Mouse (Mus musculus): Measurements from ENCODE around the gene Mrpl28.
"Not testable (repeated sequence)": the region's sequence is repeated elsewhere in the genome, so short reads cannot be mapped to it uniquely, and the experiment has no call there.

The Mrpl28 gene

GRCm38 (mm10) chr17:26123267-26123684 lies at the start of gene Mrpl28:
Gene Mrpl28 (plus strand): TSS chr17:26123500.
- peak; percentile 94 for DNase-seq (ENCODE audit: low spot score)

- DNase-seq (ENCODE audit: low spot score) = no peak
These were observed 48.1 kb upstream of the Mrpl28 start for GRCm38 (mm10) chr17:26075246-26075645.

- DNase-seq (ENCODE audit: low spot score) = no peak
These were observed 44.4 kb upstream of the Mrpl28 start for GRCm38 (mm10) chr17:26078851-26079250.

- DNase-seq (ENCODE audit: low spot score) = no peak
These were observed 42.4 kb upstream of the Mrpl28 start for GRCm38 (mm10) chr17:26080867-26081266.

- no peak for DNase-seq (ENCODE audit: low spot score)
These were observed 36.2 kb upstream of the Mrpl28 start for GRCm38 (mm10) chr17:26087059-26087564.

DNA sequence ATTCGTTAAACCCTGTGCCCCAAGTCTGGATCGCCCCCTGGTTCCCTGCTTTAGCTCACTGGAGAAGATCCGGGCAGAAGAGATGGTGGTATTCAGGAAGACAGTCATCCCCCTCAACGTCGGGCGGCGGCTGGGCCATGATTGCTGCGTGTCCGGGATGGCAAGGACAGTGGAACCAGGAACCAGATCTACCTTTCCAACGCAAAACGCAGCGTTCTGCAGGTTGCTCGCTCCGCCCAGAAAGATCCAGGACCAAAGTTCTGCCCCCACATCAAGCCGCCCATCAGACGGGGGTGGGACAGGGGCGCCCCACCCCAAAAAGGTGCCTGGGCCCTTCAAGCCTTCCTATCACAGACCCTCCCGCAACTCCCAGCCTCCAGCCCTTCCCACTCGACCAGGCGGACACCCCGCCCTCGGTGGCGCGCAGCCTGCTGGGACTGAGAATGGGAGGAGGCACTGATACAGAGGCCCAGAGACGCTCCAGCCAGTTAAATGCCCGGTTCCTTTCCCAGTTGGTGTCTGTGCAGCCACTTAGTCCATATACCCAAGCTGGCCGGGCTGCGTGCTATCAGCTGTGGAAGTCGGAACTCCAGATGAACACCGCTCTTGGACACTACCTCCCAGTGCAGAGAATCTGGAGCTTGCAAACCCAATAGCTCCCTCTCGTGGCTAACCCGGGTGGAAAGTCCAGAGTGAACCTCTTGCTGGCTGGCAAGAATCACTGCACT lies 33.2 kb upstream of the Mrpl28 start, which contains the start of gene Decr2:
Decr2 (minus strand) TSS at position 433 of the 728 bp plus-strand sequence.
- DNase-seq (ENCODE audit: low spot score) = peak; percentile 92

GRCm38 (mm10) chr17:26094531-26095110 lies 28.7 kb upstream of the Mrpl28 start:
- no peak for DNase-seq (ENCODE audit: low spot score)

GRCm38 (mm10) chr17:26095121-26095740 lies 28.1 kb upstream of the Mrpl28 start, which contains the start of gene Nme4:
Gene Nme4 (minus strand): TSS chr17:26095602.
- peak; percentile 52 for DNase-seq (ENCODE audit: low spot score)

DNA sequence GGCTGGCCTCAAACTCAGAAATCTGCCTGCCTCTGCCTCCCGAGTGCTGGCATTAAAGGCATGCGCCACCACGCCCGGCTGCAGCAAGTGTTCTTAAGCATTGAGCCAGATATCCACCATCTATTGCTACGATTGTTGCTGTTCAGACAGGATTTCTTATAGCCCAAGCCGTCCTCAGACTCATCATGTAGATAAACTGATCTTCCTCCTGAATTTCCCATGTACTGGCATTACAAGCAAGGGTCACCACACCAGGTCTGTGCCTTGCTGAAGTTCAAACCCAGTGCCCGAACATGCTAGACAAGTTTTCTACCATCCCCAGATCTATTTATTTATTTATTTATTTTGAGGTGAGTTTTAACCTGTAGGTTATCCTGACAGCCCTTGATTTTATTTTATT lies 24.8 kb upstream of the Mrpl28 start:
- no peak for DNase-seq (ENCODE audit: low spot score)

GRCm38 (mm10) chr17:26099316-26099715 lies 24.0 kb upstream of the Mrpl28 start:
- not testable (repeated sequence) for DNase-seq (ENCODE audit: low spot score)

DNA sequence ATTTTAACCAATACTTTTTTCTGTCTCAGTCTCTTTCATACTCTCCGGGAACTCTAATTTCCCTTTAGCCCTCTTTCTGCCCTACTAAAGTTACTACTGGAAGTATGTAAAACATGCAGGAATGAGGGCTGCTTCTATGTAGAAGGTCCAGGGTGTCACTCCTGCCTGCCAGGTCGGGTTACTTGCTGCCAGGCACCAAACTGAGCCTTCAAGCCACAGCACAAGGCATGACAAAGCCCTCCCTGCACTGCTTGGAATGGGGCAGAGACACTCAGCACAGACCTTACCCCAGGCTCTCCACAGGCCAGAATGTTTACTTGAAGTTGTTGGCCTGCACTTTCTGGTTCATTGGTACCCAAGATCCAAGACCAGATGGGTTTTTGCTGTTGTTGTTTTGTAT lies 23.1 kb upstream of the Mrpl28 start:
- no peak for DNase-seq (ENCODE audit: low spot score)

DNA sequence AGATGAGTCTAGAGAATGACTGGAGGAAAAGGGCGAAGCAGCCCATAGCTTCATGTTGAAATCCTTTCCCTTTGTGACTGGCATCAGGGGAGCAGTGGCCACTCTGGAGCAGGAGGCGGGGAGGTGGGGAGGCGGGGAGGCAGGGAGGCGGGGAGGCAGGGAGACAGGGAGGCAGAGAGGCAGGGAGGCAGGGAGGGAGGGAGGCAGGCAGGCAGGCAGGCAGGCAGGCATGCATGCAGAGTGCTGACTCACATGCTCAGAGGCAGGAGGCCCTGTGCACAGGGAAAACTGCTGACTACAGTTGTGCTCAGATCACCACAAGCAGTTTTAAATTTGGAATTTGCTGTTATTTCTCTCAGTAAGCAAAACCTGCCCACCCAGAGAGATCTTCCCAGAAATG lies 21.8 kb upstream of the Mrpl28 start:
- DNase-seq (ENCODE audit: low spot score) = no peak

GRCm38 (mm10) chr17:26105619-26106018 lies 17.7 kb upstream of the Mrpl28 start:
- no peak for DNase-seq (ENCODE audit: low spot score)

DNA sequence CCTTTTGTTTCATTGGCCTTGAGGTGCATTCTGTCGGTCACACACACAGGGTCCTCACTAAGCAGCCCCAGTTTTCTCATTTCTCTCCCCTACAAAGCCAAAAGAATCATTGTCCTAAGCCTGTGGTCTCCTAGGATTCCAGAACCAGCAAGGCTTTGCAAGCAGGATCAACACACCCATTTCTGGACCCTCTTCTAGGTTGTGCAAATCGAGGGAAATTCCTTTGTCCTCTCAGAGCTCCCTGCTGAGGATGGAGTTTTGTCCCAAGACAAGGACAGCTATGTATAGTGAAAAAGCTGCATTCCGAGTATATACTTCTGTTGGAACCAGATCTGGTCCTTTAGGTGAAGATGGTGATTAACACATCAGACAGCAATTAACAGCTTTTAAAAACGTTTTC lies 13.1 kb upstream of the Mrpl28 start:
- DNase-seq (ENCODE audit: low spot score) = no peak

- DNase-seq (ENCODE audit: low spot score) = no peak
These were observed 12.3 kb upstream of the Mrpl28 start for GRCm38 (mm10) chr17:26111024-26111423.

GRCm38 (mm10) chr17:26111722-26112121 lies 11.6 kb upstream of the Mrpl28 start:
- no peak for DNase-seq (ENCODE audit: low spot score)

- no peak for DNase-seq (ENCODE audit: low spot score)
These were observed 10.5 kb upstream of the Mrpl28 start for GRCm38 (mm10) chr17:26112751-26113150.

- peak; percentile 74 for DNase-seq (ENCODE audit: low spot score)
These were observed 9.9 kb upstream of the Mrpl28 start, which contains the start of gene Tmem8 for GRCm38 (mm10) chr17:26113181-26113948. Gene Tmem8 (plus strand): TSS chr17:26113299.

DNA sequence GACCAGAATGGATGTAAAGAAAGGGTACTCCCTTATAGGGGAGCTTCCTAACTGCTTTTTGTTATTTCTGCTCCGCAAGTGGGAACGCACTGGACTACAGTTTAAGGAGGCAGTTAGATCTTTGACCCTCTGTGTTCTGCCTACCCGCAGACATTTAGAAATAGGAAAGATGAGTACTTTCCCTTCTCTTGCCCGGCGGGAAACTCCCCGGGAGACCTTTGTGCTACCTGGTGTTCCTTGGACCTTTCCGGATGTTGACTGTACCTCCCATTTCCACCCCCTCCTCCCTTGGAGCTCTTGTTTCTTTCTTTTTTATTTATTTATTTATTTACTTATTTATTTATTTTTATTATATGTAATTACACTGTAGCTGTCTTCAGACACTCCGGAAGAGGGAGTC lies 9.2 kb upstream of the Mrpl28 start:
- no peak for DNase-seq (ENCODE audit: low spot score)

DNA sequence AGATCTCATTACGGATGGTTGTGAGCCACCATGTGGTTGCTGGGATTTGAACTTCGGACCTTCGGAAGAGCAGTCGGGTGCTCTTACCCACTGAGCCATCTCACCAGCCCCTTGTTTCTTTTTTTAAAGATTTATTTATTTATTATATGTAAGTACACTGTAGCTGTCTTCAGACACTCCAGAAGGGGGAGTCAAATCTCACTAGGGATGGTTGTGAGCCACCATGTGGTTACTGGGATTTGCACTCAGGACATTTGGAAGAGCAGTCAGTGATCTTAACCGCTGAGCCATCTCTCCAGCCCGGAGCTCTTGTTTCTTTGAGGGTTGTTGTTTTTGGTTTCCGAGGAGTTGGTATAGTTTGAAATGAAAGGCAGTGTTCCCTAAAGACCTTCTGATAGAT lies 8.8 kb upstream of the Mrpl28 start:
- DNase-seq (ENCODE audit: low spot score) = not testable (repeated sequence)

DNA sequence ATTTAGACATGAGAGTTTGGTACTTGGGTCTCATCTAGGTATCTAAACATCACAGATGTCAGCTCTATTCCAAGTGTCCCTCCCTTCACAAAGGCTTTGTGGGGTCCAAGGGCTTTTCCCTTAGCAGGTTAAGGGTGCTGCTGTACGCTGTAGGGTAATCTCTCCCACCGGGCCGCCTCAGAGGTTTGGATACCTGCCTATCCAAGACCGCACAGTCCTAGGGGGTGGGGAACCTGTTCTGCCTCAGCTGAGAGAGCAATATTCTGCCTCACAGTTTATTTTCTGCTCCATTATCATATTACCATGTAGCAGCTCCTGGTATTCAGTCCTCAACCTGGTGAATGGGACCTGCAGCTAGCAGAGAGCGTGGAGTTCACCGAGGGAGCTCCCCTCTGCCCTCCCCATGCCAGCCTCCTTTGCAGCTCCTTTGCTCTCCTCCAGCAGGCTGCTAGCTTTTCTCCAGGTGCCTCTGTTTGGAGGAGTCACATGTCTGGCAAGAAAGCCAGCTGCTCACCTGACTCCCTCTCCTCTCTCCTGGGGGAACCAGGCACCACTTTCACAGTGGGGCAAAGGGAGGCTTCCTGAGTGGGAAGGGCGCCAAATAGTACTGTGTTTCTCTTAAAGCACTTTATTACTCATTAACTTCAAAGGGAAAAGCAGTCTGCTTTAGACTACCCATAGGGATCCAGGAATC lies 7.9 kb upstream of the Mrpl28 start:
- DNase-seq (ENCODE audit: low spot score) = no peak

Measured in urinary bladder, postnatal 14 days (tissue).